Mouse (Mus musculus) heart, embryonic 14.5 days (tissue): ENCODE results near the gene Mea1. TPM values are rescaled to one million over a fixed set of nuclear protein-coding genes. Genes with fewer than 3 reads are reported as not detected.

Experiments
- ATAC-seq: fragments of 200-750 bp; cut with Nextera tagmentation; 2 replicates; pipeline ENCODE4 v1.8.0; 2017; ENCODE audit warnings: low read depth, moderate TSS enrichment; ENCODE audit not compliant: insufficient number of reproducible peaks, insufficient read depth, low FRiP score
- H3K27ac ChIP-seq, 2 experiments: fragments of 200-500 bp in 1 of 2; fragments of 300-500 bp in 1 of 2; sonication (generic) in 1 of 2; replicated peaks in 1 of 2; 2 replicates each; pipeline ENCODE4 v1.5.1; 2012 to 2014; ENCODE audit warnings: low read depth in 2 of 2, low read length in 2 of 2, control low read depth in 1 of 2, mild to moderate bottlenecking in 1 of 2, mixed read lengths in 1 of 2; ENCODE audit not compliant: control insufficient read depth in 1 of 2, insufficient read depth in 1 of 2
- H3K27me3 ChIP-seq: fragments of 300-500 bp; sonication (generic); 2 replicates; pipeline ENCODE4 v1.6.1; 2014; ENCODE audit warnings: mild to moderate bottlenecking, low read length, control low read depth; ENCODE audit not compliant: control insufficient read depth, insufficient read depth
- H3K36me3 ChIP-seq: fragments of 300-500 bp; sonication (generic); 2 replicates; pipeline ENCODE4 v1.6.1; 2014; ENCODE audit warnings: mild to moderate bottlenecking, control low read depth, low read length, mixed read lengths; ENCODE audit not compliant: control insufficient read depth, insufficient read depth
- H3K4me1 ChIP-seq, 2 experiments: fragments of 200-500 bp in 1 of 2; fragments of 300-500 bp in 1 of 2; sonication (generic) in 1 of 2; 2 replicates each; pipeline ENCODE4 v1.6.1; 2012 to 2014; ENCODE audit warnings: low read length in 2 of 2, control low read depth in 1 of 2, mixed read lengths in 1 of 2; ENCODE audit not compliant: control insufficient read depth in 2 of 2, insufficient read depth in 2 of 2
- H3K4me2 ChIP-seq: fragments of 300-500 bp; sonication (generic); 2 replicates; pipeline ENCODE4 v1.6.1; 2014; ENCODE audit warnings: mild to moderate bottlenecking, low read length
- H3K4me3 ChIP-seq, 2 experiments: fragments of 200-500 bp in 1 of 2; fragments of 300-500 bp in 1 of 2; sonication (generic) in 1 of 2; 2 replicates each; pipeline ENCODE4 v1.5.1; 2012 to 2014; ENCODE audit warnings: low read length in 2 of 2, mild to moderate bottlenecking in 2 of 2, control low read depth in 1 of 2, low read depth in 1 of 2, moderate library complexity in 1 of 2; ENCODE audit not compliant: control insufficient read depth in 1 of 2, insufficient read depth in 1 of 2
- H3K9ac ChIP-seq: fragments of 300-500 bp; sonication (generic); 2 replicates; pipeline ENCODE4 v1.6.1; 2014; ENCODE audit warnings: mild to moderate bottlenecking, low read length
- H3K9me3 ChIP-seq: fragments of 300-500 bp; sonication (generic); 2 replicates; pipeline ENCODE4 v1.6.1; 2016; ENCODE audit warnings: low read length, control low read depth; ENCODE audit not compliant: control insufficient read depth
- WGBS: fragments of 180-500 bp; shearing (Covaris S2); extraction: QIAGEN DNeasy Blood & Tissue Kit; methylation state at CpG from one replicate; pipeline ENCODE4 v1.1.7; 2014; 5-methylcytosine and 5-hydroxymethylcytosine counted together
- polyA plus RNA-seq: library from polyadenylated mRNA; unstranded; fragments of >200 nt; fragmentation: Nextera tagmentation; extraction: Ambion mirVana; gene quantifications from 2 replicates; pipeline ENCODE4 v1.2.1, GENCODE M21; 2014

The Mea1 gene
- polyA plus RNA-seq, 1 experiment from 2014 or later, result 129 TPM

DNA sequence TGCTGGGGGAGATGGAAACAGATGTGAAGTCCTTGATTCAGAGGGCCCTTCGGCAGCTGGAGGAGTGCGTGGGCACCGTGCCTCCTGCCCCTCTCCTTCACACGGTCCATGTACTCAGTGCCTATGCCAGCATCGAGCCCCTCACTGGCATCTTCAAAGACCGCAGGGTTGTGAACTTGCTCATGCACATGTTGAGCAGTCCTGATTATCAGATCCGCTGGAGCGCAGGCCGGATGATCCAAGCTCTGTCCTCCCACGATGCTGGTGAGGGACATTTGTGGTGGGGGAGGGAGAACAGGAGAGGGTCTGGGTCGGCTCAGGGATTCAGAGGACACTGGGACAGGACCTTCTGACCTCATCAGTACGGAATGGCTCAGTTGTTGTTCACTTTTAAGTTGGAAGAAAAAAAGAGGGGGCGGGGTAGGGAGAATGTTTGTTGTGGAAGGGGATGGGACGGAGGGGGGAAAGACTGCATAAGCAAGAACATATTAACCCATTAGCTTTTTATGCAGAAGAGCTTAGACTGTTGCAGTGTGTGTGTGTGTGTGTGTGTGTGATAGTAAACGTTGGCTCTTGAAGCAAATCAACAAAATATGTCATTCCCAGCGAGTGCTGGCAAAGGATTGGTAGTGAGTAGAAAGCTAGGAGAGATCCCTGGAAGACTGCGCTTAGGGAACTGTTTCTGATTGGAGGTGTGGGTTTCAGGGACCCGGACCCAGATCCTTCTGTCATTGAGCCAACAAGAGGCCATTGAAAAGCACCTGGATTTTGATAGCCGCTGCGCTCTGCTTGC, 26.6 kb upstream of the Mea1 start:
- H3K4me2 ChIP-seq, result peak overlapping the region; percentile 82
- H3K9ac ChIP-seq, result peak overlapping the region; percentile 94
- no peaks in the 10 kb centered on the region for H3K9me3 ChIP-seq
- WGBS, result 51% methylated on average over 20 of the region's 20 CpGs
- H3K27ac ChIP-seq, result peak overlapping the region in 1 of 2 experiments; percentile 98; a peak in 2 of 4 replicates
- H3K27me3 ChIP-seq, result no peaks in the 10 kb centered on the region
- H3K4me3 ChIP-seq, result peak overlapping the region; percentile 76 to 91
- peaks cover 66% of the 10 kb centered on the region for H3K36me3 ChIP-seq
- no peak for ATAC-seq
- peaks cover 21 to 31% of the 10 kb centered on the region in 2 experiments for H3K4me1 ChIP-seq

DNA sequence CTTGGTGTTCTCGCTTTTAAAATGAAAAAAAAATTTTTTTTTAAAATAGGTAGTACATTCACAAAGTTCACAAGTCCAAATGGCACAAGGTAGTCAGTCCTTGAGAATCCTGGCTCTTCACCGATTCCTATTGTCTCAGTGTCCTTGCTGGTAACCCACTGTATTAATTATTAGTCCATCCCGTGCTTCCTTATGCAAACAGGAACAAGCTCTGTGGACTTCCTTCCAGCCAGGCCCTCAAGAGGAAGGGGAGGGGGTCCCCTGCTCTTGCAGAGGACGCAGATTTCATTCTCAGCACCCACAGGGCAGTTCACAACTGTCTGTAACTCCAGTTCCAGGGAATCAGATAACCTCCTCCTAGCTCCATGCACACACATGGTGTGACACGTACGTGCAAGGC, 22.5 kb upstream of the Mea1 start:
- no peak for ATAC-seq
- Histone ChIP-seq H3K27ac (no peak overlapping the region), H3K4me2 (no peak overlapping the region), H3K36me3 (peaks cover 89% of the 10 kb centered on the region), H3K4me1 (peaks cover 14 to 18% of the 10 kb centered on the region in 2 experiments), H3K9me3 (no peaks in the 10 kb centered on the region), H3K9ac (no peak overlapping the region), H3K27me3 (no peaks in the 10 kb centered on the region), H3K4me3 (no peak overlapping the region)
- WGBS, result 83% methylated on average over 6 of the region's 6 CpGs

- peaks cover 100% of the 10 kb centered on the region for H3K36me3 ChIP-seq
Measured at GRCm38 (mm10) chr17:46661351-46661750, 17.2 kb upstream of the Mea1 start.

GRCm38 (mm10) chr17:46661981-46662380, 16.6 kb upstream of the Mea1 start:
- no peak overlapping the region for H3K9ac ChIP-seq
- H3K27ac ChIP-seq, result no peak overlapping the region
- no peak overlapping the region for H3K4me3 ChIP-seq
- H3K9me3 ChIP-seq, result no peaks in the 10 kb centered on the region
- H3K4me2 ChIP-seq, result no peak overlapping the region
- H3K27me3 ChIP-seq, result no peaks in the 10 kb centered on the region
- no peaks in the 10 kb centered on the region for H3K4me1 ChIP-seq
- H3K36me3 ChIP-seq, result peaks cover 100% of the 10 kb centered on the region
- 89% methylated on average over 12 of the region's 12 CpGs for WGBS
- no peak for ATAC-seq

More at GRCm38 (mm10) chr17:46661351-46661750, 17.2 kb upstream of the Mea1 start:
- H3K27me3 ChIP-seq, result no peaks in the 10 kb centered on the region
- H3K27ac ChIP-seq, result no peak overlapping the region
- no peaks in the 10 kb centered on the region for H3K4me1 ChIP-seq
- no peak overlapping the region for H3K4me2 ChIP-seq
- no peak for ATAC-seq
- 94% methylated on average over 9 of the region's 9 CpGs for WGBS
- no peak overlapping the region for H3K4me3 ChIP-seq
- H3K9me3 ChIP-seq, result no peaks in the 10 kb centered on the region
- no peak overlapping the region for H3K9ac ChIP-seq

GRCm38 (mm10) chr17:46662730-46663129, 15.9 kb upstream of the Mea1 start:
- no peak overlapping the region for H3K27ac ChIP-seq
- H3K36me3 ChIP-seq, result peaks cover 98% of the 10 kb centered on the region
- no peak overlapping the region for H3K4me2 ChIP-seq
- no peak for ATAC-seq
- H3K9ac ChIP-seq, result no peak overlapping the region
- H3K4me1 ChIP-seq, result no peaks in the 10 kb centered on the region
- H3K9me3 ChIP-seq, result no peaks in the 10 kb centered on the region
- no peaks in the 10 kb centered on the region for H3K27me3 ChIP-seq
- no peak overlapping the region for H3K4me3 ChIP-seq
- 84% methylated on average over 5 of the region's 5 CpGs for WGBS

DNA sequence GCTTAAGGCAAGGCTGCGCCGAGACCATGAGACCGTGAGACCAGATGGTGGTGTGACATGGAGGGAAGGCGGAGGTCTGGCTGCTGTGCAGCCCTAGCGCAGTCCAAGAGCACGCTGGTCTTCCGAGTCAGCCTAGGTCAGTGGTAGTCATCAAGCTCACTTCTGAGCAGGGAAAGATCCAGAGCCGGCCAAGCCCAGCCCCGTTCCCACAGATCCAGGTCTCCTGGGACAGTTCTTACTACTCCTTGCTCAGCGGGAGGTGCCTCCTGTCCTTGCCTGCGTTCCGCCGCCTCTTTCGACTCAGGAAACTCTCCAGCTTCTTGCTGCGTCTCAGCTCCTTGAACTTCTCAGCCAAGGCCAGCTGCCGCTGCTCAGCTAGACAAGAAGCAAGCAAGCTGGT, 10.9 kb upstream of the Mea1 start:
- 77% methylated on average over 16 of the region's 16 CpGs for WGBS
- H3K36me3 ChIP-seq, result peaks cover 83% of the 10 kb centered on the region
- peaks cover under 1 to 1% of the 10 kb centered on the region in 2 experiments; a peak in 2 of 4 replicates for H3K4me1 ChIP-seq
- H3K9ac ChIP-seq, result no peak overlapping the region
- H3K27me3 ChIP-seq, result no peaks in the 10 kb centered on the region
- H3K9me3 ChIP-seq, result no peaks in the 10 kb centered on the region
- H3K27ac ChIP-seq, result no peak overlapping the region
- H3K4me2 ChIP-seq, result no peak overlapping the region
- H3K4me3 ChIP-seq, result no peak overlapping the region
- ATAC-seq, result 0 out of 2 replicates have a peak, but pooled peaks have one; percentile 40

DNA sequence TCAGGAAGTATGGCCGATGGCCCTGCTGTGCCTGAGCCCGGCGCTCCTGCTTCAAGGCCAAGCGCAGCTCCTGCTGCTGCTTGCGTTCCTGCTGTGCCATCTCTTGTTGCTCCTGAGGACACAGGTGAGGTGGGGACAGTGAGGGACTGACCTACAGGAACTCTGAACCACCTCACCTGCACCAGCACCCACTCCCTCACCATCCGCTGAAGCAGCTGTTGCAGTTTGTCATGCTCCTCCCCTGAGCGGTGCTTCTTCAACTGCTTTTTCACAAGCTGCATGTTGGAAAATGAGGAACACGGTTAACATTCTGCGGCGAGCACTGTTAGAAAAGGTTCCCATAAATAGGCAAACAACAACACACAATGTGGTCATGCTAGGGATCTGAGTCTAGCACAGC, 8.7 kb upstream of the Mea1 start:
- peaks cover 69% of the 10 kb centered on the region for H3K36me3 ChIP-seq
- WGBS, result 94% methylated on average over 10 of the region's 10 CpGs
- no peak overlapping the region for H3K4me3 ChIP-seq
- H3K9ac ChIP-seq, result no peak overlapping the region
- H3K4me2 ChIP-seq, result no peak overlapping the region
- H3K4me1 ChIP-seq, result peaks cover 10 to 13% of the 10 kb centered on the region in 2 experiments
- no peaks in the 10 kb centered on the region for H3K27me3 ChIP-seq
- no peak overlapping the region for H3K27ac ChIP-seq
- no peaks in the 10 kb centered on the region for H3K9me3 ChIP-seq
- no peak for ATAC-seq
